Mouse (Mus musculus) hindbrain, embryonic 14.5 days (tissue): ENCODE results near the gene Zfp385c. TPM values are rescaled to one million over a fixed set of nuclear protein-coding genes. Genes with fewer than 3 reads are reported as not detected.

ENCODE experiments used
- ATAC-seq: fragments of 200-750 bp; cut with Nextera tagmentation; 2 replicates; pipeline ENCODE4 v1.8.0; 2017; ENCODE audit warnings: moderate number of reproducible peaks, mild to moderate bottlenecking, moderate TSS enrichment, moderate library complexity; ENCODE audit not compliant: low FRiP score
- DNase-seq: peaks from one replicate; pipeline ENCODE4 v3.0.0-alpha.2; 2015; ENCODE audit warnings: low spot score
- H3K27ac ChIP-seq: fragments of 300-500 bp; sonication (generic); 2 replicates; pipeline ENCODE4 v1.5.1; 2014; ENCODE audit warnings: mild to moderate bottlenecking, moderate library complexity
- H3K27me3 ChIP-seq: fragments of 300-500 bp; sonication (generic); 2 replicates; pipeline ENCODE4 v1.6.1; 2014; ENCODE audit warnings: mild to moderate bottlenecking, low read length, mixed read lengths; ENCODE audit not compliant: control insufficient read depth, insufficient read depth
- H3K36me3 ChIP-seq: fragments of 300-500 bp; sonication (generic); replicated peaks from 2 replicates; pipeline ENCODE4 v1.6.1; 2014; ENCODE audit not compliant: control insufficient read depth, insufficient read depth
- H3K4me1 ChIP-seq: fragments of 300-500 bp; sonication (generic); replicated peaks from 2 replicates; pipeline ENCODE4 v1.6.1; 2014; ENCODE audit warnings: antibody characterized with exemption, low read length, mixed read lengths; ENCODE audit not compliant: control insufficient read depth, insufficient read depth
- H3K4me2 ChIP-seq: fragments of 300-500 bp; sonication (generic); replicated peaks from 2 replicates; pipeline ENCODE4 v1.6.1; 2014; ENCODE audit warnings: mild to moderate bottlenecking, moderate library complexity
- H3K4me3 ChIP-seq: fragments of 300-500 bp; sonication (generic); replicated peaks from 2 replicates; pipeline ENCODE4 v1.5.1; 2014; ENCODE audit warnings: mild to moderate bottlenecking, low read length
- H3K9ac ChIP-seq: fragments of 300-500 bp; sonication (generic); 2 replicates; pipeline ENCODE4 v1.6.1; 2014
- H3K9me3 ChIP-seq: fragments of 300-500 bp; sonication (generic); 2 replicates; pipeline ENCODE4 v1.6.1; 2016; ENCODE audit warnings: low read length; ENCODE audit not compliant: control insufficient read depth
- WGBS: fragments of 180-500 bp; shearing (Covaris S2); extraction: QIAGEN DNeasy Blood & Tissue Kit; methylation state at CpG from one replicate; pipeline ENCODE4 v1.1.7; 2014; 5-methylcytosine and 5-hydroxymethylcytosine counted together
- polyA plus RNA-seq: library from polyadenylated mRNA; unstranded; fragments of >200 nt; fragmentation: Nextera tagmentation; extraction: Ambion mirVana; gene quantifications from 2 replicates; pipeline ENCODE4 v1.2.1, GENCODE M21; 2014

Zfp385c gene
- 0.20 and 0.31 TPM in 2 replicates for polyA plus RNA-seq

- no peak within 1 kb of the TSS; the same call in 1 of the 2 replicates for H3K9ac ChIP-seq
- DNase-seq, result no peak
Observed at GRCm38 (mm10) chr11:100692164-100692616, at the start of gene Zfp385c. Zfp385c (minus strand) TSS chr11:100692455.

GRCm38 (mm10) chr11:100741348-100741747 is 49.1 kb upstream of the Zfp385c start:
- 78% methylated on average over 6 of the region's 6 CpGs for WGBS
- Histone ChIP-seq H3K4me1 (peaks cover 9% of the 10 kb centered on the region), H3K4me3 (no peak overlapping the region), H3K9me3 (no peaks in the 10 kb centered on the region), H3K36me3 (peaks cover 26% of the 10 kb centered on the region), H3K4me2 (no peak overlapping the region), H3K9ac (no peak overlapping the region), H3K27ac (no peak overlapping the region), H3K27me3 (no peaks in the 10 kb centered on the region)
- DNase-seq, result no peak
- no peak for ATAC-seq

More at GRCm38 (mm10) chr11:100692164-100692616, at the start of gene Zfp385c:
- ATAC-seq, result no peak
- H3K27ac ChIP-seq, result no peak within 1 kb of the TSS
- no peaks in the 10 kb centered on the region for H3K9me3 ChIP-seq
- 0 out of 2 replicates have a peak, but pooled peaks cover 4% of the 10 kb centered on the region for H3K4me1 ChIP-seq
- 2% methylated on average over 23 of the region's 23 CpGs for WGBS
- H3K4me3 ChIP-seq, result peak within 1 kb of the TSS; percentile 18
- peaks cover 7% of the 10 kb centered on the region; the same call in 1 of the 2 replicates for H3K27me3 ChIP-seq
- peak within 1 kb of the TSS; percentile 45 for H3K4me2 ChIP-seq
- H3K36me3 ChIP-seq, result no peaks in the 10 kb centered on the region

GRCm38 (mm10) chr11:100738749-100739148 is 46.5 kb upstream of the Zfp385c start:
- Histone ChIP-seq H3K36me3 (peaks cover 21% of the 10 kb centered on the region), H3K9ac (peak overlapping the region; percentile 68), H3K27ac (peak overlapping the region; percentile 79; the same call in 1 of the 2 replicates), H3K4me1 (peaks cover 9% of the 10 kb centered on the region), H3K4me3 (peak overlapping the region; percentile 89), H3K27me3 (no peaks in the 10 kb centered on the region), H3K9me3 (no peaks in the 10 kb centered on the region), H3K4me2 (peak overlapping the region; percentile 55)
- ATAC-seq, result no peak
- WGBS, result 12% methylated on average over 5 of the region's 5 CpGs
- DNase-seq, result no peak

GRCm38 (mm10) chr11:100738066-100738604 is 45.9 kb upstream of the Zfp385c start, which contains the start of gene Rab5c:
Rab5c (minus strand) TSS chr11:100738215.
- H3K9me3 ChIP-seq, result no peaks in the 10 kb centered on the region
- WGBS, result under 1% methylated on average over 38 of the region's 39 CpGs
- H3K4me1 ChIP-seq, result peaks cover 9% of the 10 kb centered on the region
- no peaks in the 10 kb centered on the region for H3K27me3 ChIP-seq
- peak within 1 kb of the TSS; percentile 79 for H3K27ac ChIP-seq
- peaks cover 19% of the 10 kb centered on the region for H3K36me3 ChIP-seq
- H3K9ac ChIP-seq, result peak within 1 kb of the TSS; percentile 93
- DNase-seq, result peak; percentile 97
- H3K4me2 ChIP-seq, result peak within 1 kb of the TSS; percentile 76
- H3K4me3 ChIP-seq, result peak within 1 kb of the TSS; percentile 89
- ATAC-seq, result peak; percentile 99

- H3K27ac ChIP-seq, result peak overlapping the region; percentile 30; the same call in 1 of the 2 replicates
- H3K4me1 ChIP-seq, result peaks cover 9% of the 10 kb centered on the region
- peak overlapping the region; percentile 89 for H3K4me3 ChIP-seq
- H3K27me3 ChIP-seq, result no peaks in the 10 kb centered on the region
- H3K36me3 ChIP-seq, result peaks cover 10% of the 10 kb centered on the region
- ATAC-seq (no peak), DNase-seq (no peak)
- peak overlapping the region; percentile 93 for H3K9ac ChIP-seq
- H3K4me2 ChIP-seq, result peak overlapping the region; percentile 76
- H3K9me3 ChIP-seq, result no peaks in the 10 kb centered on the region
- 2% methylated on average over 13 of the region's 13 CpGs for WGBS
Observed at GRCm38 (mm10) chr11:100737105-100737733, 45.0 kb upstream of the Zfp385c start.

GRCm38 (mm10) chr11:100736746-100737080 is 44.5 kb upstream of the Zfp385c start:
- no peak for ATAC-seq
- peak overlapping the region; percentile 93; the same call in 1 of the 2 replicates for H3K9ac ChIP-seq
- 85% methylated on average over 4 of the region's 4 CpGs for WGBS
- peaks cover 9% of the 10 kb centered on the region for H3K4me1 ChIP-seq
- DNase-seq, result no peak
- no peaks in the 10 kb centered on the region for H3K27me3 ChIP-seq
- no peak overlapping the region for H3K27ac ChIP-seq
- H3K4me3 ChIP-seq, result peak overlapping the region; percentile 89
- peaks cover 8% of the 10 kb centered on the region for H3K36me3 ChIP-seq
- H3K4me2 ChIP-seq, result peak overlapping the region; percentile 76
- no peaks in the 10 kb centered on the region for H3K9me3 ChIP-seq

- no peak for ATAC-seq
- no peak overlapping the region for H3K4me2 ChIP-seq
Observed at GRCm38 (mm10) chr11:100735954-100736745, 43.9 kb upstream of the Zfp385c start.

GRCm38 (mm10) chr11:100735134-100735865 is 43.0 kb upstream of the Zfp385c start:
- H3K9me3 ChIP-seq, result no peaks in the 10 kb centered on the region
- ATAC-seq, result no peak
- no peak overlapping the region for H3K27ac ChIP-seq
- H3K27me3 ChIP-seq, result no peaks in the 10 kb centered on the region
- no peaks in the 10 kb centered on the region; the same call in 1 of the 2 replicates for H3K36me3 ChIP-seq
- H3K4me2 ChIP-seq, result no peak overlapping the region
- WGBS, result 90% methylated on average over 9 of the region's 9 CpGs
- H3K9ac ChIP-seq, result no peak overlapping the region
- no peak for DNase-seq
- H3K4me3 ChIP-seq, result no peak overlapping the region
- peaks cover 9% of the 10 kb centered on the region for H3K4me1 ChIP-seq

More at GRCm38 (mm10) chr11:100735954-100736745, 43.9 kb upstream of the Zfp385c start:
- Histone ChIP-seq H3K4me1 (peaks cover 9% of the 10 kb centered on the region), H3K27ac (no peak overlapping the region), H3K36me3 (peaks cover 2% of the 10 kb centered on the region; the same call in 1 of the 2 replicates), H3K9ac (0 out of 2 replicates have a peak overlapping the region, but pooled peaks have one; percentile 93), H3K9me3 (no peaks in the 10 kb centered on the region), H3K27me3 (no peaks in the 10 kb centered on the region), H3K4me3 (peak overlapping the region; percentile 89; the same call in 1 of the 2 replicates)
- WGBS, result 87% methylated on average over 14 of the region's 14 CpGs
- DNase-seq, result no peak
